Mouse (Mus musculus) CH12F3 (cell line): ENCODE measurements around the gene Gm609.

Experiments
- in situ Hi-C: fragments of 300-500 bp; cut with MboI; formaldehyde crosslinking; loops from 2 replicates; pipeline ENCODE4 v1.14.3; 2020; ENCODE audit warnings: low sequenced_read_pairs

Gm609 gene

GRCm38 (mm10) chr16:45399411-45399810 lies 93.4 kb downstream of the Gm609 start:
- in situ Hi-C loops, result no loop called here

GRCm38 (mm10) chr16:45397440-45397839 lies 95.3 kb downstream of the Gm609 start:
- in situ Hi-C loops, result no loop called here

GRCm38 (mm10) chr16:45392246-45392645 lies 100.5 kb downstream of the Gm609 start:
- in situ Hi-C loops, result no loop called here

- in situ Hi-C loops, result no loop called here
These were observed 101.1 kb downstream of the Gm609 start for GRCm38 (mm10) chr16:45391680-45392079.

GRCm38 (mm10) chr16:45390286-45390956 lies 102.3 kb downstream of the Gm609 start:
- in situ Hi-C loops, result no loop called here

- in situ Hi-C loops, result no loop called here
These were observed 102.9 kb downstream of the Gm609 start for GRCm38 (mm10) chr16:45389833-45390232.

- in situ Hi-C loops, result no loop called here
These were observed 103.7 kb downstream of the Gm609 start for GRCm38 (mm10) chr16:45389041-45389440.

- in situ Hi-C loops, result no loop called here
These were observed 111.0 kb downstream of the Gm609 start for GRCm38 (mm10) chr16:45381811-45382210.

GRCm38 (mm10) chr16:45378959-45379358 lies 113.8 kb downstream of the Gm609 start:
- in situ Hi-C loops, result no loop called here

GRCm38 (mm10) chr16:45378147-45378943 lies 114.4 kb downstream of the Gm609 start:
- in situ Hi-C loops, result no loop called here

- in situ Hi-C loops, result no loop called here
These were observed 115.4 kb downstream of the Gm609 start for GRCm38 (mm10) chr16:45377332-45377731.

GRCm38 (mm10) chr16:45376812-45377211 lies 116.0 kb downstream of the Gm609 start:
- in situ Hi-C loops, result no loop called here

GRCm38 (mm10) chr16:45376294-45376693 lies 116.5 kb downstream of the Gm609 start:
- in situ Hi-C loops, result no loop called here

GRCm38 (mm10) chr16:45375506-45376225 lies 117.1 kb downstream of the Gm609 start:
- in situ Hi-C loops, result no loop called here

GRCm38 (mm10) chr16:45374074-45374473 lies 118.7 kb downstream of the Gm609 start:
- in situ Hi-C loops, result no loop called here

GRCm38 (mm10) chr16:45371076-45371475 lies 121.7 kb downstream of the Gm609 start:
- in situ Hi-C loops, result no loop called here

GRCm38 (mm10) chr16:45369285-45369965 lies 123.3 kb downstream of the Gm609 start:
- in situ Hi-C loops, result no loop called here

- in situ Hi-C loops, result no loop called here
These were observed 126.7 kb downstream of the Gm609 start for GRCm38 (mm10) chr16:45366111-45366510.

GRCm38 (mm10) chr16:45365353-45365752 lies 127.4 kb downstream of the Gm609 start:
- in situ Hi-C loops, result no loop called here

GRCm38 (mm10) chr16:45364627-45365026 lies 128.1 kb downstream of the Gm609 start:
- in situ Hi-C loops, result no loop called here

GRCm38 (mm10) chr16:45363480-45364045 lies 129.2 kb downstream of the Gm609 start:
- in situ Hi-C loops, result no loop called here
